Mouse (Mus musculus) ES-E14 (cell line): ENCODE data around the gene Ntm. TPM values are rescaled to one million over a fixed set of nuclear protein-coding genes. Genes with fewer than 3 reads are reported as not detected.

Experiments
- DNase-seq: peaks from one replicate; pipeline ENCODE4 v3.0.0-alpha.2; 2013; ENCODE audit warnings: low read depth, low spot score
- H3K27ac ChIP-seq: 2 replicates; pipeline ENCODE4 v1.5.1; 2012; ENCODE audit warnings: low read depth, mild to moderate bottlenecking, low read length, moderate library complexity, mixed read lengths; ENCODE audit not compliant: poor library complexity, insufficient read depth, severe bottlenecking
- H3K36me3 ChIP-seq: 2 replicates; pipeline ENCODE4 v1.6.1; 2012; ENCODE audit warnings: mild to moderate bottlenecking, low read length, moderate library complexity, mixed read lengths; ENCODE audit not compliant: control insufficient read depth, poor library complexity, insufficient read depth, severe bottlenecking
- H3K4me1 ChIP-seq, 2 experiments: fragments of 150-350 bp in 1 of 2; sonication (generic) in 1 of 2; 2 replicates each; pipeline ENCODE4 v1.6.1; 2012; ENCODE audit warnings: low read length in 2 of 2, mild to moderate bottlenecking in 1 of 2, mixed read lengths in 1 of 2; ENCODE audit not compliant: control insufficient read depth in 2 of 2, insufficient read depth in 2 of 2, poor library complexity in 1 of 2
- H3K4me3 ChIP-seq, 2 experiments: fragments of 150-350 bp in 1 of 2; sonication (generic) in 1 of 2; 2 replicates each; pipeline ENCODE4 v1.5.1; 2012; ENCODE audit warnings: low read length in 2 of 2, low read depth in 1 of 2, mild to moderate bottlenecking in 1 of 2, mixed read lengths in 1 of 2; ENCODE audit not compliant: insufficient read depth in 1 of 2, poor library complexity in 1 of 2, severe bottlenecking in 1 of 2
- H3K9ac ChIP-seq: 2 replicates; pipeline ENCODE4 v1.6.1; 2012; ENCODE audit warnings: low read depth, mild to moderate bottlenecking, low read length, mixed read lengths; ENCODE audit not compliant: poor library complexity, insufficient read depth, severe bottlenecking
- H3K9me3 ChIP-seq: fragments of 150-350 bp; sonication (generic); 2 replicates; pipeline ENCODE4 v1.6.1; 2012; ENCODE audit warnings: low read depth, mild to moderate bottlenecking, low read length; ENCODE audit not compliant: control insufficient read depth, insufficient read depth
- CHD2 ChIP-seq: IDR thresholded peaks from 2 replicates; pipeline ENCODE4 v1.6.1; 2014; ENCODE audit warnings: mild to moderate bottlenecking, low read depth, low read length, inconsistent platforms
- HCFC1 ChIP-seq: IDR thresholded peaks from 2 replicates; pipeline ENCODE4 v1.6.1; 2012; ENCODE audit warnings: low read length, inconsistent platforms, borderline replicate concordance; ENCODE audit not compliant: insufficient read depth
- MAFK ChIP-seq: IDR thresholded peaks from 2 replicates; pipeline ENCODE4 v1.6.1; 2014; ENCODE audit warnings: mild to moderate bottlenecking, low read depth, low read length, inconsistent platforms; ENCODE audit not compliant: insufficient read depth
- ZC3H11A ChIP-seq: IDR thresholded peaks from 2 replicates; pipeline ENCODE4 v1.6.1; 2012; ENCODE audit warnings: low read depth, mild to moderate bottlenecking, inconsistent platforms, low read length, borderline replicate concordance
- ZNF384 ChIP-seq: IDR thresholded peaks from 2 replicates; pipeline ENCODE4 v1.6.1; 2012; ENCODE audit warnings: low read depth, low read length, inconsistent platforms
- in situ Hi-C, 2 experiments: fragments of 600-800 bp; cut with MboI; formaldehyde crosslinking; loops; one replicate each; pipeline ENCODE4 v1.15.1; 2025; ENCODE audit warnings: low sequenced_read_pairs in 2 of 2, inconsistent platforms in 1 of 2; ENCODE audit not compliant: unreplicated experiment in 2 of 2
- total RNA-seq: library from RNA; depleted of rRNA; stranded (reverse); fragments of 300-350 nt; gene quantifications from 2 replicates; pipeline ENCODE4 v1.2.3, GENCODE M21; 2012

The Ntm gene
- total RNA-seq, 1 experiment, result 0.67 TPM

- no peaks in the 10 kb centered on the region for H3K9me3 ChIP-seq
- peaks cover 0 to 3% of the 10 kb centered on the region in 2 experiments; a peak in 1 of 4 replicates for H3K4me1 ChIP-seq
- no peak overlapping the region for H3K27ac ChIP-seq
- TF ChIP-seq ZNF384, result no peak
- no peak for TF ChIP-seq HCFC1
- TF ChIP-seq MAFK, result no peak
- no peak for TF ChIP-seq ZC3H11A
- TF ChIP-seq CHD2, result no peak
- no peak overlapping the region for H3K4me3 ChIP-seq
- H3K9ac ChIP-seq, result no peak overlapping the region
- in situ Hi-C loops, result no loop called here
- DNase-seq, result no peak
- no peaks in the 10 kb centered on the region for H3K36me3 ChIP-seq
Observed at GRCm38 (mm10) chr9:29428322-29428721, 534.6 kb downstream of the Ntm start.

DNA sequence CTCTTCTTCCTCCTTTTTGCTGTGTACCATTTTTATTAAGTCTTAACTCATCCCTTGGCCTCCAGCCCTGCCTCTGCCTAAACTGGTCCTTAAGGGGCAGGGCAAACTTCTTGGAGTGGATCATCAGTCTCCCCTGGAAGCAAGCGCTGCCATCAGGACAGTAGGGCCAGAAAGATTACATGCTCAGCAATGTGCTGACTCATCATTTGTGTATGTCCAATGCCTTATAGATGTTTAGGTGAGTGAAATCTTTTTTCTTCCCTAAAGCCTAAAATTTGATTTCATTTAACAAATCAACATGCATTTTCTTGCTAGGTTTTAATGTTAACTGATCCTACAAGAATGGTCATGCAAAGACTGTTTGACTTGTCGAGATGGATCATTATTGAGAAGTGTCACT is 536.7 kb downstream of the Ntm start:
- no peaks in the 10 kb centered on the region for H3K4me1 ChIP-seq
- no peak for DNase-seq
- H3K9me3 ChIP-seq, result no peaks in the 10 kb centered on the region
- in situ Hi-C loops, result no loop called here
- TF ChIP-seq ZC3H11A (no peak), ZNF384 (no peak), CHD2 (no peak), HCFC1 (no peak), MAFK (peak; percentile 93)
- no peak overlapping the region for H3K9ac ChIP-seq
- H3K27ac ChIP-seq, result no peak overlapping the region
- no peak overlapping the region for H3K4me3 ChIP-seq
- H3K36me3 ChIP-seq, result no peaks in the 10 kb centered on the region

DNA sequence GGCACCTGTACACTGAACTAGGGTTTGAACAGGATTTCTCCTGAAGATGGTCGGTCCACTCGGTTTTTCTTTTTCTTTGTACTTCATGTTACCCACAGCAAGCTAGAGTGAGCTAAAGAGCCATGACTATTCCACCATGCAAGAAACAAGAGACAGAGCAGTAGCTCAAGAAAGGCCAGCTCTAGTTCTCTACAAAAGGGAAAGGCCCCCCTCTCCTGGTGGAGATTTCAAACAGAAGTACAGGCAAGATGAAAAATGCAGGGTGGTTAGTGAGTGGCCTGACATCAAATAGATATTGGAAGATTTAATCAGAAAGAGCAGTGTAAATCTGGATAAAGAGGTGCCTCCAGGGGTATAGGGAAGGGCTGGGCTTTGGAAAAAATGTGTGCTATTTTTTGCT is 547.4 kb downstream of the Ntm start:
- H3K9me3 ChIP-seq, result no peaks in the 10 kb centered on the region
- no peak for DNase-seq
- H3K27ac ChIP-seq, result no peak overlapping the region
- H3K36me3 ChIP-seq, result no peaks in the 10 kb centered on the region
- in situ Hi-C loops, result no loop called here
- no peak overlapping the region for H3K4me3 ChIP-seq
- TF ChIP-seq MAFK (no peak), ZC3H11A (no peak), CHD2 (no peak), ZNF384 (no peak), HCFC1 (no peak)
- H3K9ac ChIP-seq, result no peak overlapping the region
- H3K4me1 ChIP-seq, result 0 out of 4 replicates have a peak, but pooled peaks cover 0 to 2% of the 10 kb centered on the region in 2 experiments

DNA sequence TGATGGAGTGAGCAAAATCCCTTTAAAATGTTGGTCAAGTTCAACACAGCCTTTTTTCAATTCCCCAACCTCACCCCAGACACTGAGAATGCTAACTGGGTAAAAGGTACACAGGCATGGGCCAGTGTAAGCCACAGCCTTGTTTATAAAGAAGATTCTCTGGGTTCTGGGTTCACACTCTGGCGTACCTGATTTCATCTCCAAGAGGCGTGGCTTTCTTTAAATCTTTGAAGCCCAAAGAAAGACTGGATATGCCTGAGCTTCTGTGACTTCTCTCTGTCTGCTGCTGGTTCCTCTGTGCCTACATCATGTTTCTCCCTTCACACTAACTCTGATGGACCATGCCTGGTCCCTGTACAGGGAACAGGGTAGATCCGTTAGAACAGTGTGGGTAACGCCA is 549.8 kb downstream of the Ntm start:
- in situ Hi-C loops, result no loop called here
- H3K4me3 ChIP-seq, result no peak overlapping the region
- H3K9ac ChIP-seq, result no peak overlapping the region
- H3K4me1 ChIP-seq, result 0 out of 4 replicates have a peak, but pooled peaks cover 0 to 2% of the 10 kb centered on the region in 2 experiments
- no peaks in the 10 kb centered on the region for H3K36me3 ChIP-seq
- H3K27ac ChIP-seq, result no peak overlapping the region
- no peak for TF ChIP-seq MAFK
- no peak for TF ChIP-seq CHD2
- no peak for TF ChIP-seq ZNF384
- TF ChIP-seq HCFC1, result no peak
- TF ChIP-seq ZC3H11A, result no peak
- no peaks in the 10 kb centered on the region for H3K9me3 ChIP-seq
- no peak for DNase-seq

DNA sequence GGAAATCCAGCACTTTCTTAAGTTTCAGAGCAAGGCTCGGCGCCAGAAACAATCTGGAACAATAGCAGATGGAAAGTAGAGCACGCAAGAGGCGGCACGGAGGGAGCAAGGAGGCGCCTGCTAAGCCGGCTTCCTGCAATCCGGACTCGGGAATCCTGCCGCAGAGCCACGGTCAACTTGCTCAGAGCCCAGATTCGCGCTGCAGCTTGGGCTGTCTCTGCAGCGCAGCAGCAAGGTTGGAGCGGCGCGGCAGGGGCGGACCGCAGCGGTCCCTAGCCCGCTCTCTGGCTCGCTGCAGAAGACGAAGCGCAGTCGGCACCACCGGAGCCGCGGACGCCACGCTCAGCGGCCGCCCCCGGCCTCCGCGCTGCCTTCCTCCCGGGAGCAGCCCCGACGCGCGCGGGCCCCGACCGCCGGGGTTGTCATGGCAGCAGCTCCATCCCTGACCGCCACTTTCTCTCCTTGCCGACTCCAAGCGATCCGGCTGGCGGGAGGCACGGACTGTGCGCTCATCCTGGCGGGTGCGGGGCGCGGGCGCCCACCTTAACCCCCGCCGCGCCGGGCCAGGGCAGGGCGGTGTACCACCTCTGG is 550.7 kb downstream of the Ntm start:
- no peak for TF ChIP-seq MAFK
- no peak for TF ChIP-seq ZC3H11A
- no peak for TF ChIP-seq CHD2
- TF ChIP-seq HCFC1, result no peak
- TF ChIP-seq ZNF384, result no peak
- H3K27ac ChIP-seq, result no peak overlapping the region
- DNase-seq, result peak; percentile 45

More for the DNA sequence above, 550.7 kb downstream of the Ntm start:
- Histone ChIP-seq H3K4me1 (0 out of 4 replicates have a peak, but pooled peaks cover 0 to 2% of the 10 kb centered on the region in 2 experiments), H3K4me3 (peak overlapping the region; percentile 59 to 68), H3K36me3 (no peaks in the 10 kb centered on the region), H3K9me3 (no peaks in the 10 kb centered on the region), H3K9ac (peak overlapping the region; percentile 72)
- in situ Hi-C loops, result no loop called here
